Comparison of ENCODE assay signal across 9 mouse cellular contexts in the genomic region with DNA sequence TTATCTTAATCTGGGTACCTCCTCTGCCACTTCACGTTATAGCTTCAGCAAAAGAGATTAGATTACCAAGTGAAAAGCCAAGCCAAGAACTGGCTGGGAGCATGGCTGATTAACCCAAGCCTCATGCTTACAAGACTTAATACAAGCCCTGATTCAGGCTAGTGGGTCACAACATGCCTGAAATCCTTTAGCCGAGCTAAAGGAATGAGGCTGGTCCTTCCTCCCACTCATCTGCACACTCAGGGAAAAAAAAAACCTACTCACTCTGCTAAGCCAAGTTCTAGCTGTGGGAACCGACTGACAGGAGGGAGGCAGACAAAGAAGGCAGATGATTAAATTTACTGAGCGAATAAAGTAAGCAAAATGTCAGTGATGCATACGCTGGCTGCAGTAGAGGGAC.
DNase-seq lines count a peak whose midpoint lies in the region; ATAC-seq and TF ChIP-seq lines count a peak whose summit lies in the region.
"Had no signal": no experiment of that assay in that cellular context is flagged by ENCODE, and none has a peak within 500 bp of the region (broad histone marks: within the 10 kb centered on the region; RNA-seq: fewer than 3 reads in every experiment).

No protein-coding gene starts in this region.

- H3K9me3 ChIP-seq in forebrain, embryonic 14.5 days (replicated peaks; ENCODE audit: control insufficient read depth, low read length): no peaks in the 10 kb centered on the region
- no peaks in the 10 kb centered on the region for H3K9me3 ChIP-seq in forebrain, embryonic 13.5 days (replicated peaks)
- no peaks in the 10 kb centered on the region for H3K9me3 ChIP-seq in kidney, embryonic 15.5 days (replicated peaks)
- no peaks in the 10 kb centered on the region for H3K9me3 ChIP-seq in neural tube, embryonic 15.5 days (replicated peaks)
- H3K9me3 ChIP-seq in stomach, postnatal 0 days (ENCODE audit: control insufficient read depth, low read length): no peaks in the 10 kb centered on the region

- peaks cover 7% of the 10 kb centered on the region for H3K4me1 ChIP-seq in forebrain, embryonic 14.5 days (ENCODE audit: control insufficient read depth, insufficient read depth, low read length)
- peaks cover 28% of the 10 kb centered on the region for H3K4me1 ChIP-seq in forebrain, embryonic 13.5 days
- H3K4me1 ChIP-seq in kidney, embryonic 15.5 days: peaks cover 52% of the 10 kb centered on the region
- 0 out of 2 replicates have a peak, but pooled peaks cover 3% of the 10 kb centered on the region for H3K4me1 ChIP-seq in kidney, adult 2 months (ENCODE audit: control insufficient read depth, insufficient read depth, low read length)
- peaks cover 23% of the 10 kb centered on the region for H3K4me1 ChIP-seq in neural tube, embryonic 15.5 days
- H3K4me1 ChIP-seq in stomach, postnatal 0 days (replicated peaks; ENCODE audit: control insufficient read depth, insufficient read depth): peaks cover 12% of the 10 kb centered on the region

- no peak overlapping the region for H3K9ac ChIP-seq in forebrain, embryonic 14.5 days (ENCODE audit: low read length)
- H3K9ac ChIP-seq in forebrain, embryonic 13.5 days: no peak overlapping the region
- H3K9ac ChIP-seq in kidney, embryonic 15.5 days: no peak overlapping the region
- H3K9ac ChIP-seq in neural tube, embryonic 15.5 days (replicated peaks): no peak overlapping the region
- no peak overlapping the region for H3K9ac ChIP-seq in stomach, postnatal 0 days (ENCODE audit: low read length)

- WGBS in forebrain, embryonic 14.5 days: 31% methylated on average over 5 of the region's 5 CpGs
- 37% methylated on average over 5 of the region's 5 CpGs for WGBS in forebrain, embryonic 13.5 days
- 26% methylated on average over 5 of the region's 5 CpGs for WGBS in kidney, embryonic 15.5 days
- 48% methylated on average over 5 of the region's 5 CpGs for WGBS in kidney, adult 2 months
- WGBS in neural tube, embryonic 15.5 days: 44% methylated on average over 5 of the region's 5 CpGs
- 13% methylated on average over 5 of the region's 5 CpGs for WGBS in stomach, postnatal 0 days

- H3K36me3 ChIP-seq in forebrain, embryonic 14.5 days (ENCODE audit: control insufficient read depth, insufficient read depth, low read length): no peaks in the 10 kb centered on the region
- H3K36me3 ChIP-seq in forebrain, embryonic 13.5 days (ENCODE audit: poor library complexity, severe bottlenecking): peaks cover 4% of the 10 kb centered on the region; the same call in 1 of the 2 replicates
- H3K36me3 ChIP-seq in kidney, embryonic 15.5 days: peaks cover 11% of the 10 kb centered on the region
- H3K36me3 ChIP-seq in kidney, adult 2 months (ENCODE audit: control insufficient read depth, insufficient read depth, low read length): no peaks in the 10 kb centered on the region
- H3K36me3 ChIP-seq in neural tube, embryonic 15.5 days: no peaks in the 10 kb centered on the region
- peaks cover 1% of the 10 kb centered on the region; the same call in 1 of the 2 replicates for H3K36me3 ChIP-seq in stomach, postnatal 0 days (ENCODE audit: control insufficient read depth, insufficient read depth, low read length)

- no peak for TF ChIP-seq POLR2A in kidney, adult 2 months (IDR thresholded peaks at IDR 0.05; ENCODE audit: low read depth, low read length)

- H3K4me2 ChIP-seq in forebrain, embryonic 14.5 days (ENCODE audit: low read length): no peak overlapping the region
- no peak overlapping the region for H3K4me2 ChIP-seq in forebrain, embryonic 13.5 days
- no peak overlapping the region for H3K4me2 ChIP-seq in kidney, embryonic 15.5 days
- H3K4me2 ChIP-seq in neural tube, embryonic 15.5 days: no peak overlapping the region
- no peak overlapping the region; the same call in 1 of the 2 replicates for H3K4me2 ChIP-seq in stomach, postnatal 0 days (replicated peaks; ENCODE audit: low read depth)

- no peak overlapping the region for H3K27ac ChIP-seq in forebrain, embryonic 14.5 days (ENCODE audit: low read depth, low read length)
- H3K27ac ChIP-seq in forebrain, embryonic 13.5 days: no peak overlapping the region
- H3K27ac ChIP-seq in kidney, embryonic 15.5 days: peak overlapping the region; percentile 73
- H3K27ac ChIP-seq in kidney, adult 2 months (ENCODE audit: insufficient read depth, low read depth, low read length): no peak overlapping the region
- H3K27ac ChIP-seq in neural tube, embryonic 15.5 days (replicated peaks): 0 out of 2 replicates have a peak overlapping the region, but pooled peaks have one; percentile 29
- peak overlapping the region; percentile 70 for H3K27ac ChIP-seq in stomach, postnatal 0 days (replicated peaks)

- H3K4me3 ChIP-seq in forebrain, embryonic 14.5 days (ENCODE audit: low read depth, low read length): no peak overlapping the region
- no peak overlapping the region for H3K4me3 ChIP-seq in forebrain, embryonic 13.5 days
- no peak overlapping the region for H3K4me3 ChIP-seq in kidney, embryonic 15.5 days (replicated peaks)
- no peak overlapping the region for H3K4me3 ChIP-seq in kidney, adult 2 months (ENCODE audit: insufficient read depth, low read depth, low read length)
- no peak overlapping the region for H3K4me3 ChIP-seq in neural tube, embryonic 15.5 days (replicated peaks)
- no peak overlapping the region for H3K4me3 ChIP-seq in stomach, postnatal 0 days (ENCODE audit: low read depth, low read length)

- DNase-seq in forebrain, embryonic 14.5 days (ENCODE audit: low spot score): peak; percentile 33
- no peak for DNase-seq in kidney, adult 2 months
- no peak for DNase-seq in neural tube, embryonic 10.5 days (ENCODE audit: extremely low spot score, low spot score)
- no peak for DNase-seq in stomach, postnatal 0 days (ENCODE audit: low spot score)
- DNase-seq in gastrocnemius, adult 18-20 months (ENCODE audit: low spot score): no peak
- DNase-seq: lung, adult 2 months had no signal

- no peak for ATAC-seq in forebrain, embryonic 14.5 days
- ATAC-seq in forebrain, embryonic 13.5 days: no peak
- peak; percentile 50; the same call in 1 of the 2 replicates for ATAC-seq in kidney, embryonic 15.5 days (replicated peaks; ENCODE audit: low FRiP score)
- no peak for ATAC-seq in neural tube, embryonic 15.5 days (ENCODE audit: low FRiP score)
- ATAC-seq in stomach, postnatal 0 days (ENCODE audit: low FRiP score, low TSS enrichment): no peak

- TF ChIP-seq CTCF in kidney, adult 2 months (conservative IDR thresholded peaks at IDR 0.05; ENCODE audit: insufficient read depth, insufficient read length, low read depth, low read length): no peak
- TF ChIP-seq CTCF in stomach, postnatal 0 days (IDR thresholded peaks at IDR 0.05; ENCODE audit: low read depth): no peak

- no peak for TF ChIP-seq EP300 in stomach, postnatal 0 days (optimal IDR thresholded peaks at IDR 0.05)

- no peaks in the 10 kb centered on the region for H3K27me3 ChIP-seq in forebrain, embryonic 14.5 days (replicated peaks; ENCODE audit: control insufficient read depth, insufficient read depth, low read length)
- H3K27me3 ChIP-seq in forebrain, embryonic 13.5 days: no peaks in the 10 kb centered on the region
- no peaks in the 10 kb centered on the region for H3K27me3 ChIP-seq in kidney, embryonic 15.5 days
- no peaks in the 10 kb centered on the region for H3K27me3 ChIP-seq in kidney, adult 2 months (replicated peaks; ENCODE audit: control insufficient read depth, insufficient read depth, low read length)
- H3K27me3 ChIP-seq in neural tube, embryonic 15.5 days (replicated peaks): no peaks in the 10 kb centered on the region
- H3K27me3 ChIP-seq in stomach, postnatal 0 days (ENCODE audit: control insufficient read depth, insufficient read depth, low read length): no peaks in the 10 kb centered on the region

Comparison
In these comparisons a context has a peak if more than half of its experiments do, and no peak if none do; other contexts are left out.
1. H3K27ac ChIP-seq: peak in kidney, embryonic 15.5 days (single experiment), neural tube, embryonic 15.5 days (single experiment) and stomach, postnatal 0 days (single experiment); none in forebrain, embryonic 14.5 days (single experiment), forebrain, embryonic 13.5 days (single experiment) and kidney, adult 2 months (single experiment).